Mouse (Mus musculus): ENCODE data around the gene Snx20. TPM values are rescaled to one million over a fixed set of nuclear protein-coding genes. Genes with fewer than 3 reads are reported as not detected.

The Snx20 gene
- total RNA-seq, 2 experiments from 2014 or later: 0.18 to 0.38 TPM

GRCm38 (mm10) chr8:88604065-88605038 lies 31.6 kb downstream of the Snx20 start:
- peak; percentile 53 for DNase-seq

GRCm38 (mm10) chr8:88603446-88603989 lies 32.4 kb downstream of the Snx20 start:
- no peak for DNase-seq

GRCm38 (mm10) chr8:88599491-88599890 lies 36.4 kb downstream of the Snx20 start:
- DNase-seq: no peak

- no peak for DNase-seq
These were observed 37.4 kb downstream of the Snx20 start for GRCm38 (mm10) chr8:88598578-88598977.

GRCm38 (mm10) chr8:88596042-88596441 lies 39.9 kb downstream of the Snx20 start:
- no peak for DNase-seq

GRCm38 (mm10) chr8:88593947-88594346 lies 42.0 kb downstream of the Snx20 start:
- DNase-seq: no peak

- no peak for DNase-seq
These were observed 45.7 kb downstream of the Snx20 start for GRCm38 (mm10) chr8:88590226-88590625.

- no peak for DNase-seq
These were observed 47.6 kb downstream of the Snx20 start for GRCm38 (mm10) chr8:88588205-88588889.

GRCm38 (mm10) chr8:88583863-88584262 lies 52.1 kb downstream of the Snx20 start:
- no peak for DNase-seq

GRCm38 (mm10) chr8:88580785-88581184 lies 55.1 kb downstream of the Snx20 start:
- DNase-seq: no peak

GRCm38 (mm10) chr8:88579668-88580330 lies 56.1 kb downstream of the Snx20 start:
- DNase-seq: peak; percentile 19

GRCm38 (mm10) chr8:88579246-88579645 lies 56.7 kb downstream of the Snx20 start:
- DNase-seq: no peak

GRCm38 (mm10) chr8:88578413-88579175 lies 57.3 kb downstream of the Snx20 start:
- DNase-seq: no peak

GRCm38 (mm10) chr8:88577666-88578065 lies 58.3 kb downstream of the Snx20 start:
- DNase-seq: no peak

Other genes starting within 250 kb of the Snx20 start
- gene Nkd1, start 114.8 kb downstream of the Snx20 start, total RNA-seq (2021): 1 to 10 TPM; 1.5 to 2.5 TPM
- gene Nod2, start 11.2 kb upstream of the Snx20 start, total RNA-seq (2021): under 1 TPM; 0.28 to 0.54 TPM
- gene Cyld, start 60.9 kb upstream of the Snx20 start, total RNA-seq (2021): 10 to 100 TPM; 13.4 to 13.7 TPM